Mouse (Mus musculus) mammary gland, adult 2 months (tissue): ENCODE measurements around the gene Olfr625-ps1. TPM values are rescaled to one million over a fixed set of nuclear protein-coding genes. Genes with fewer than 3 reads are reported as not detected.

Source experiments
- polyA plus RNA-seq: library from polyadenylated mRNA; depleted of rRNA; stranded (reverse); fragments of >200 nt; gene quantifications from 2 replicates; pipeline ENCODE4 v1.2.3, GENCODE M21; 2012; ENCODE audit warnings: low replicate concordance; rRNA removed

The Olfr625-ps1 gene
- polyA plus RNA-seq = not detected in 2 replicates

GRCm38 (mm10) chr7:103682420-103682819 lies at the start of gene Olfr625-ps1:
Gene Olfr625-ps1 (plus strand): TSS chr7:103682720.

DNA sequence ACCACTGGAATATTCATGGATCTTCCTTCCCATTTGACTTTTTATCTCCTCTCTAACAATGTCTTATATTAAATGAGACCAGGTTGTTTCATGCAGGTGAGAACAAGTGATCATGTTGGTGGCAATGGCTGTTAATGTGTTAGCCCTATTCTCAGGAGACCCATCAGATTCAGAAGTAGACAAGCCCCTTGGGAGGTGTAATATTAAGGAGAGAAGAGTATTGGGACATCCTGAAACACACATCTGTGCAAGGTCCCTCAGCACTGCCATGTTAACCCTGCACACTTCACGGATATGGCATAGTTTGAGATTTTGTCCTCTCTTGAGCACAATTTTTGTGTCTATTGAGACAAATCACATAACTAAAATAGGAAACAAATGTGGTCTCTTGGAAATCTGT lies 39.9 kb upstream of the Olfr625-ps1 start, which contains the start of gene Olfr622:
TSS of gene Olfr622 (minus strand) at position 101 of the 400 bp plus-strand sequence.

GRCm38 (mm10) chr7:103663598-103663997 lies 18.9 kb upstream of the Olfr625-ps1 start, which contains the start of gene Olfr623:
Gene Olfr623 (minus strand): TSS chr7:103663698.

GRCm38 (mm10) chr7:103671091-103671490 lies 11.4 kb upstream of the Olfr625-ps1 start, which contains the start of gene Olfr624:
Gene Olfr624 (minus strand): TSS chr7:103671191.

GRCm38 (mm10) chr7:103714371-103714770 lies 31.9 kb downstream of the Olfr625-ps1 start, which contains the start of gene Olfr243:
Gene Olfr243 (plus strand): TSS chr7:103714671.

GRCm38 (mm10) chr7:103730074-103730473 lies 47.6 kb downstream of the Olfr625-ps1 start, which contains the start of gene Olfr628:
Gene Olfr628 (plus strand): TSS chr7:103730374.

Other genes with a start within 250 kb of the Olfr625-ps1 start
- gene Olfr605, start 237.3 kb upstream of the Olfr625-ps1 start, polyA plus RNA-seq = not detected in 2 replicates
- not detected in 2 replicates for gene Olfr606, start 233.7 kb upstream of the Olfr625-ps1 start, polyA plus RNA-seq
- gene Olfr607, start 218.6 kb upstream of the Olfr625-ps1 start, polyA plus RNA-seq = not detected in 2 replicates
- not detected in 2 replicates for gene Olfr608, start 212.8 kb upstream of the Olfr625-ps1 start, polyA plus RNA-seq
- gene Olfr609, start 184.7 kb upstream of the Olfr625-ps1 start, polyA plus RNA-seq = not detected in 2 replicates
- gene Olfr610, start 170.6 kb upstream of the Olfr625-ps1 start, polyA plus RNA-seq = not detected in 2 replicates
- not detected in 2 replicates for gene Olfr611, start 161.9 kb upstream of the Olfr625-ps1 start, polyA plus RNA-seq
- gene Olfr612, start 140.0 kb upstream of the Olfr625-ps1 start, polyA plus RNA-seq = not detected in 2 replicates
- not detected in 2 replicates for gene Olfr613, start 134.6 kb upstream of the Olfr625-ps1 start, polyA plus RNA-seq
- not detected in 2 replicates for gene Olfr615, start 126.6 kb upstream of the Olfr625-ps1 start, polyA plus RNA-seq
- gene Olfr616, start 113.6 kb upstream of the Olfr625-ps1 start, polyA plus RNA-seq = not detected in 2 replicates
- not detected in 2 replicates for gene Olfr617, start 109.7 kb upstream of the Olfr625-ps1 start, polyA plus RNA-seq
- not detected in 2 replicates for gene Olfr618, start 92.6 kb upstream of the Olfr625-ps1 start, polyA plus RNA-seq
- not detected in 2 replicates for gene Olfr619, start 82.1 kb upstream of the Olfr625-ps1 start, polyA plus RNA-seq
- not detected in 2 replicates for gene Olfr620, start 70.2 kb upstream of the Olfr625-ps1 start, polyA plus RNA-seq
- not detected in 2 replicates for gene Olfr622, start 40.0 kb upstream of the Olfr625-ps1 start, polyA plus RNA-seq
- not detected in 2 replicates for gene Olfr623, start 19.0 kb upstream of the Olfr625-ps1 start, polyA plus RNA-seq
- not detected in 2 replicates for gene Olfr624, start 11.5 kb upstream of the Olfr625-ps1 start, polyA plus RNA-seq
- gene Olfr243, start 32.0 kb downstream of the Olfr625-ps1 start, polyA plus RNA-seq = not detected in 2 replicates
- not detected in 2 replicates for gene Olfr628, start 47.7 kb downstream of the Olfr625-ps1 start, polyA plus RNA-seq
- not detected in 2 replicates for gene Olfr629, start 62.2 kb downstream of the Olfr625-ps1 start, polyA plus RNA-seq
- gene Olfr630, start 74.6 kb downstream of the Olfr625-ps1 start, polyA plus RNA-seq = not detected in 2 replicates
- gene Olfr69, start 88.9 kb downstream of the Olfr625-ps1 start, polyA plus RNA-seq = not detected in 2 replicates
- gene Olfr68, start 97.0 kb downstream of the Olfr625-ps1 start, polyA plus RNA-seq = not detected in 2 replicates
- not detected in 2 replicates for gene Olfr67, start 109.1 kb downstream of the Olfr625-ps1 start, polyA plus RNA-seq
- 79.2 and 80.0 TPM in 2 replicates for gene Hbb-bt, start 131.3 kb downstream of the Olfr625-ps1 start, polyA plus RNA-seq
- gene Hbb-bs, start 145.4 kb downstream of the Olfr625-ps1 start, polyA plus RNA-seq = 783 and 1,033 TPM in 2 replicates
- not detected in 2 replicates for gene Hbb-bh2, start 157.8 kb downstream of the Olfr625-ps1 start, polyA plus RNA-seq
- not detected in 2 replicates for gene Hbb-bh1, start 160.4 kb downstream of the Olfr625-ps1 start, polyA plus RNA-seq
- not detected in 2 replicates for gene Hbb-y, start 170.5 kb downstream of the Olfr625-ps1 start, polyA plus RNA-seq
- gene Olfr66, start 203.5 kb downstream of the Olfr625-ps1 start, polyA plus RNA-seq = not detected in 2 replicates
- gene Olfr64, start 211.8 kb downstream of the Olfr625-ps1 start, polyA plus RNA-seq = not detected in 2 replicates
- not detected in 2 replicates for gene Olfr65, start 220.8 kb downstream of the Olfr625-ps1 start, polyA plus RNA-seq
- not detected in 2 replicates for gene Olfr631, start 246.1 kb downstream of the Olfr625-ps1 start, polyA plus RNA-seq